Mouse (Mus musculus): ENCODE measurements at regions not wholly inside any gene's neighbourhood (a gene's known extent, or its start where the extent isn't known, plus 50 kb on each side); places are given as distances from the start of the nearest gene placed in this dataset.

GRCm38 (mm10) chr11:111484981-111485380 lies 419.0 kb downstream of the Kcnj2 start:
- no peak for ATAC-seq (ENCODE audit: low FRiP score, low read depth)
- no peak overlapping the region for H3K4me3 ChIP-seq
- H3K9me3 ChIP-seq, result no peaks in the 10 kb centered on the region
- 51% methylated on average over 6 of the region's 6 CpGs for WGBS
- H3K27me3 ChIP-seq, result no peaks in the 10 kb centered on the region
- no peaks in the 10 kb centered on the region for H3K4me1 ChIP-seq
- H3K9ac ChIP-seq, result no peak overlapping the region
- H3K36me3 ChIP-seq, result no peaks in the 10 kb centered on the region
- no peak overlapping the region for H3K4me2 ChIP-seq (replicated peaks)
- H3K27ac ChIP-seq, result no peak overlapping the region

GRCm38 (mm10) chr11:111512471-111512870 lies 446.5 kb downstream of the Kcnj2 start:
- Histone ChIP-seq H3K4me1 (no peaks in the 10 kb centered on the region), H3K4me3 (no peak overlapping the region), H3K36me3 (no peaks in the 10 kb centered on the region), H3K9me3 (no peaks in the 10 kb centered on the region), H3K27me3 (no peaks in the 10 kb centered on the region), H3K4me2 (replicated peaks) (no peak overlapping the region), H3K9ac (no peak overlapping the region), H3K27ac (no peak overlapping the region)
- ATAC-seq (ENCODE audit: low FRiP score, low read depth), result no peak
- 77% methylated on average over 4 of the region's 4 CpGs for WGBS

- Histone ChIP-seq H3K27ac (no peak overlapping the region), H3K4me1 (no peaks in the 10 kb centered on the region), H3K9me3 (no peaks in the 10 kb centered on the region), H3K36me3 (no peaks in the 10 kb centered on the region), H3K4me2 (replicated peaks) (no peak overlapping the region), H3K27me3 (no peaks in the 10 kb centered on the region), H3K4me3 (no peak overlapping the region), H3K9ac (no peak overlapping the region)
- no peak for ATAC-seq (ENCODE audit: low FRiP score, low read depth)
- 68% methylated on average over 8 of the region's 8 CpGs for WGBS
Observed at GRCm38 (mm10) chr11:111522716-111523115, 456.8 kb downstream of the Kcnj2 start.

GRCm38 (mm10) chr11:111523465-111523864 lies 457.5 kb downstream of the Kcnj2 start:
- Histone ChIP-seq H3K27me3 (no peaks in the 10 kb centered on the region), H3K9me3 (no peaks in the 10 kb centered on the region), H3K4me2 (replicated peaks) (no peak overlapping the region), H3K36me3 (no peaks in the 10 kb centered on the region), H3K4me3 (no peak overlapping the region), H3K9ac (no peak overlapping the region), H3K4me1 (no peaks in the 10 kb centered on the region), H3K27ac (no peak overlapping the region)
- no peak for ATAC-seq (ENCODE audit: low FRiP score, low read depth)
- WGBS, result 62% methylated on average over 8 of the region's 8 CpGs

GRCm38 (mm10) chr11:111526010-111526742 lies 460.2 kb downstream of the Kcnj2 start:
- Histone ChIP-seq H3K4me1 (no peaks in the 10 kb centered on the region), H3K4me3 (no peak overlapping the region), H3K9ac (no peak overlapping the region), H3K27me3 (no peaks in the 10 kb centered on the region), H3K4me2 (replicated peaks) (no peak overlapping the region), H3K36me3 (no peaks in the 10 kb centered on the region), H3K9me3 (no peaks in the 10 kb centered on the region), H3K27ac (no peak overlapping the region)
- no peak for ATAC-seq (ENCODE audit: low FRiP score, low read depth)
- WGBS, result 85% methylated on average over 6 of the region's 6 CpGs

- H3K36me3 ChIP-seq, result no peaks in the 10 kb centered on the region
- ATAC-seq (ENCODE audit: low FRiP score, low read depth), result no peak
- H3K9me3 ChIP-seq, result no peaks in the 10 kb centered on the region
- H3K4me3 ChIP-seq, result no peak overlapping the region
- no peaks in the 10 kb centered on the region for H3K27me3 ChIP-seq
- 81% methylated on average over 9 of the region's 9 CpGs for WGBS
- H3K4me1 ChIP-seq, result no peaks in the 10 kb centered on the region
- no peak overlapping the region for H3K4me2 ChIP-seq (replicated peaks)
- no peak overlapping the region for H3K9ac ChIP-seq
- no peak overlapping the region for H3K27ac ChIP-seq
Observed at GRCm38 (mm10) chr11:111529591-111529990, 463.6 kb downstream of the Kcnj2 start.

- Histone ChIP-seq H3K27me3 (0 out of 2 replicates have a peak, but pooled peaks cover 6% of the 10 kb centered on the region), H3K9me3 (no peaks in the 10 kb centered on the region), H3K9ac (no peak overlapping the region), H3K36me3 (no peaks in the 10 kb centered on the region), H3K4me1 (no peaks in the 10 kb centered on the region), H3K4me2 (replicated peaks) (no peak overlapping the region), H3K4me3 (no peak overlapping the region), H3K27ac (no peak overlapping the region)
- 73% methylated on average over 3 of the region's 3 CpGs for WGBS
- 0 out of 2 replicates have a peak, but pooled peaks have one; percentile 36 for ATAC-seq (ENCODE audit: low FRiP score, low read depth)
Observed at GRCm38 (mm10) chr11:111530912-111531311, 464.9 kb downstream of the Kcnj2 start.

GRCm38 (mm10) chr11:111532457-111532856 lies 466.5 kb downstream of the Kcnj2 start:
- H3K9me3 ChIP-seq, result no peaks in the 10 kb centered on the region
- H3K27me3 ChIP-seq, result 0 out of 2 replicates have a peak, but pooled peaks cover 6% of the 10 kb centered on the region
- no peak for ATAC-seq (ENCODE audit: low FRiP score, low read depth)
- 28% methylated on average over 5 of the region's 5 CpGs for WGBS
- no peaks in the 10 kb centered on the region for H3K36me3 ChIP-seq
- H3K4me3 ChIP-seq, result no peak overlapping the region
- H3K9ac ChIP-seq, result no peak overlapping the region
- H3K27ac ChIP-seq, result no peak overlapping the region
- H3K4me1 ChIP-seq, result peaks cover 5% of the 10 kb centered on the region
- no peak overlapping the region for H3K4me2 ChIP-seq (replicated peaks)

- Histone ChIP-seq H3K27ac (no peak overlapping the region), H3K4me1 (peaks cover 8% of the 10 kb centered on the region), H3K27me3 (peaks cover 16% of the 10 kb centered on the region), H3K4me3 (0 out of 2 replicates have a peak overlapping the region, but pooled peaks have one; percentile 15), H3K9me3 (no peaks in the 10 kb centered on the region), H3K4me2 (replicated peaks) (peak overlapping the region; percentile 51), H3K36me3 (no peaks in the 10 kb centered on the region), H3K9ac (no peak overlapping the region)
- WGBS, result 25% methylated on average over 17 of the region's 17 CpGs
- ATAC-seq (ENCODE audit: low FRiP score, low read depth), result no peak
Observed at GRCm38 (mm10) chr11:111536040-111536836, 470.3 kb downstream of the Kcnj2 start.

- 23% methylated on average over 3 of the region's 3 CpGs for WGBS
- peaks cover 16% of the 10 kb centered on the region for H3K4me1 ChIP-seq
Observed at GRCm38 (mm10) chr11:111537654-111538053, 471.7 kb downstream of the Kcnj2 start.

GRCm38 (mm10) chr11:111539960-111540359 lies 474.0 kb downstream of the Kcnj2 start:
- Histone ChIP-seq H3K4me3 (no peak overlapping the region), H3K36me3 (no peaks in the 10 kb centered on the region), H3K4me2 (replicated peaks) (no peak overlapping the region), H3K9me3 (no peaks in the 10 kb centered on the region), H3K4me1 (peaks cover 16% of the 10 kb centered on the region), H3K27me3 (peaks cover 14% of the 10 kb centered on the region), H3K9ac (no peak overlapping the region), H3K27ac (no peak overlapping the region)
- no peak for ATAC-seq (ENCODE audit: low FRiP score, low read depth)
- 20% methylated on average over 6 of the region's 6 CpGs for WGBS

More at GRCm38 (mm10) chr11:111537654-111538053, 471.7 kb downstream of the Kcnj2 start:
- Histone ChIP-seq H3K27ac (no peak overlapping the region), H3K36me3 (no peaks in the 10 kb centered on the region), H3K9me3 (no peaks in the 10 kb centered on the region), H3K9ac (no peak overlapping the region), H3K27me3 (peaks cover 16% of the 10 kb centered on the region), H3K4me2 (replicated peaks) (no peak overlapping the region), H3K4me3 (no peak overlapping the region)
- no peak for ATAC-seq (ENCODE audit: low FRiP score, low read depth)

GRCm38 (mm10) chr11:111545291-111545690 lies 479.3 kb downstream of the Kcnj2 start:
- H3K27me3 ChIP-seq, result no peaks in the 10 kb centered on the region
- no peak overlapping the region for H3K9ac ChIP-seq
- H3K36me3 ChIP-seq, result no peaks in the 10 kb centered on the region
- 60% methylated on average over 4 of the region's 4 CpGs for WGBS
- no peak overlapping the region for H3K4me3 ChIP-seq
- no peak overlapping the region for H3K4me2 ChIP-seq (replicated peaks)
- H3K4me1 ChIP-seq, result peaks cover 8% of the 10 kb centered on the region; the same call in 1 of the 2 replicates
- no peak for ATAC-seq (ENCODE audit: low FRiP score, low read depth)
- no peak overlapping the region for H3K27ac ChIP-seq
- no peaks in the 10 kb centered on the region for H3K9me3 ChIP-seq
